Mouse (Mus musculus) myocyte (in vitro differentiated cells): Measurements from ENCODE around the gene Rhbdf1.

Experiments used
- E2F4 ChIP-seq: IDR thresholded peaks from one replicate; pipeline ENCODE4 v1.6.1; 2011; ENCODE audit warnings: mild to moderate bottlenecking, control low read depth, moderate library complexity; ENCODE audit not compliant: insufficient read depth
- MAX ChIP-seq: IDR thresholded peaks from one replicate; pipeline ENCODE4 v1.6.1; 2011; ENCODE audit warnings: low read depth, mild to moderate bottlenecking, control low read depth
- POLR2A ChIP-seq: IDR thresholded peaks from one replicate; pipeline ENCODE4 v1.6.1; 2011; ENCODE audit warnings: low read depth, mild to moderate bottlenecking, control low read depth, moderate library complexity; ENCODE audit not compliant: insufficient read length
- POLR2AphosphoS2 ChIP-seq: IDR thresholded peaks from one replicate; pipeline ENCODE4 v1.6.1; 2011; ENCODE audit warnings: low read depth, control low read depth; ENCODE audit not compliant: insufficient read length
- TCF3 ChIP-seq: IDR thresholded peaks from one replicate; pipeline ENCODE4 v1.6.1; 2011; ENCODE audit warnings: low read depth, control low read depth; ENCODE audit not compliant: insufficient read length
- USF1 ChIP-seq: IDR thresholded peaks from one replicate; pipeline ENCODE4 v1.6.1; 2011; ENCODE audit warnings: low read depth, mild to moderate bottlenecking, control low read depth, moderate library complexity

DNA sequence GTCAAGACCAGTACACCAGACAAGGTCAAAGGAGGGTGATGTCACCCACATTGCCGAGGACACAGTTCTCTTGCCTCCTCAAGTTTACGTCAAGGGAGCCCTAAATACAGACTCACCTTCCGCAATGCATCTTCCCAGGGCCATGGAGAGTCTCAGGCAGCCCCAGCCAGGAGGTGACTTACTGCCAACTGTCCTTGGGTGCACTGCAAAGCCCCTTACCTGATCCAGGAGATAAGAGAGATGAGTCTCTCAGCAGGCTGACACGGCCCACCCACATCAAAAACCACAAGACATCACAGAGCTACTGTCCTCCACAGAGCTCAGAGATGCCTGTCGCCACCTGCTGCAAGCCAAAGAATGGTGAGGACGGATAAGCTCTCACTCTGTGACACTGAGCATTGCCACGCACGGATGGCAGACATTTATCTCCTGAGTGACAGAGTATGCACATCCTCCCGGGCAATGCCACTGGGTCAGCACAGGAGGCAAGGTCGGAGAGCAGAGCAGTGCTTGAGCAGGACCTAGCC lies 22.0 kb downstream of the Rhbdf1 start, which contains the start of gene Il9r:
- TF ChIP-seq TCF3 = no peak
- no peak for TF ChIP-seq E2F4
- no peak for TF ChIP-seq MAX
- no peak for TF ChIP-seq POLR2A
- no peak for TF ChIP-seq POLR2AphosphoS2
- TF ChIP-seq USF1 = no peak
